Mouse (Mus musculus) olfactory bulb, adult 2 months (tissue): Measurements from ENCODE around the gene Tmed6.

Source experiments
- CTCF ChIP-seq: fragments of 200-500 bp; IDR thresholded peaks from 2 replicates; pipeline ENCODE4 v1.5.1; 2012; ENCODE audit warnings: low read depth, mild to moderate bottlenecking, low read length, moderate library complexity; ENCODE audit not compliant: insufficient read depth
- POLR2A ChIP-seq: fragments of 200-500 bp; IDR thresholded peaks from 2 replicates; pipeline ENCODE4 v1.6.1; 2012; ENCODE audit warnings: mild to moderate bottlenecking, low read depth, low read length, moderate library complexity; ENCODE audit not compliant: insufficient read depth

DNA sequence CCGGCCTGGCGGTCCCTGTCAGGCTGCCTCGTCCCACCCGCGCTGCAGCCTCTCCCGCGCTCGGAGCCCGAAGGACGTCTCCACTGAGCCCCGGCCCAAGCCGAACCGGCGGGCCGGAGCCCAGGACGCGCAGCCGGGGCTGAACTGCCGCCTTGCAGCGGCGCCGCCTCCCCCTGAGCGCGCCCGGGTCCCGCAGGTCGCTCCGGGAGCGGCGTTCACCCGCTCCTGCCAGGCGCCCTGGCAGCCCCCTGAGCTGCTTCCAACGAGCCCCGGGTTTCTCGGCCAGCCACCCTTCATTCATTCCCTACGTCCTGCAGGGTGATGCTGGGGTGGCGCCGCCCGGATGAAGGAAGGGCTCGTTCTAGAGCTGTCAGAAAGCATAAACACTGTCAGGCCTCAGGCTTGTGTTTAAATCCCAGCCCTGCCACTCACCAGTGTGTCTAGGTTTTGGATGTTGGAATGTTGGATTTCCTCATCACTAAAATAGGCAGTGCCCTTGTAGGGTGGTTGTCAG, 33.8 kb downstream of the Tmed6 start:
- no peak for TF ChIP-seq CTCF
- no peak for TF ChIP-seq POLR2A
